Mouse (Mus musculus) common myeloid progenitor, adult 5-6 weeks (primary cell): ENCODE measurements around the gene Zdhhc11. TPM values are rescaled to one million over a fixed set of nuclear protein-coding genes. Genes with fewer than 3 reads are reported as not detected.

Experiments
- total RNA-seq: library from RNA; stranded (forward); fragments of 200-1000, 187-1606 nt; gene quantifications from 2 replicates; pipeline ENCODE4 v1.2.3, GENCODE M21; 2017

Zdhhc11 gene
- total RNA-seq, 1 experiment from 2014 or later, result not detected

Other genes with a start within 250 kb of the Zdhhc11 start
- 4.4 and 17.2 TPM in 2 replicates for gene Slc12a7, start 230.8 kb upstream of the Zdhhc11 start, total RNA-seq
- not detected in 2 replicates for gene Nkd2, start 116.2 kb upstream of the Zdhhc11 start, total RNA-seq
- gene Trip13, start 26.1 kb upstream of the Zdhhc11 start, total RNA-seq, result 41.1 and 42.8 TPM in 2 replicates
- 71.1 and 113 TPM in 2 replicates for gene Brd9, start 26.0 kb upstream of the Zdhhc11 start, total RNA-seq
- gene Tppp, start 45.6 kb downstream of the Zdhhc11 start, total RNA-seq, result not detected in 2 replicates
- 11.8 and 14.5 TPM in 2 replicates for gene Cep72, start 98.4 kb downstream of the Zdhhc11 start, total RNA-seq
- gene Slc9a3, start 157.6 kb downstream of the Zdhhc11 start, total RNA-seq, result not detected in 2 replicates
- gene Exoc3, start 244.9 kb downstream of the Zdhhc11 start, total RNA-seq, result 38.2 and 40.0 TPM in 2 replicates